Mouse (Mus musculus) mouse trophoblast stem cell (cell line): ENCODE results near the gene 1700029I15Rik.

Experiments used
- in situ Hi-C, 2 experiments: fragments of 300-500 bp; cut with MseI, MboI; formaldehyde crosslinking; loops; 2 replicates in 1 of 2; 3 replicates in 1 of 2; pipeline ENCODE4 v1.15.1; 2025

Gene 1700029I15Rik

GRCm38 (mm10) chr2:92381901-92382588 lies at the start of gene 1700029I15Rik:
Gene 1700029I15Rik, plus strand, starts transcription at chr2:92382538.
- in situ Hi-C loops = no loop called here

- in situ Hi-C loops = no loop called here
Measured at GRCm38 (mm10) chr2:92342418-92342817, 39.9 kb upstream of the 1700029I15Rik start.

GRCm38 (mm10) chr2:92347191-92347590 lies 35.1 kb upstream of the 1700029I15Rik start:
- in situ Hi-C loops = no loop called here

- in situ Hi-C loops = no loop called here
Measured at GRCm38 (mm10) chr2:92349589-92350425, 32.5 kb upstream of the 1700029I15Rik start.

- in situ Hi-C loops = no loop called here
Measured at GRCm38 (mm10) chr2:92350686-92351085, 31.7 kb upstream of the 1700029I15Rik start.

GRCm38 (mm10) chr2:92353402-92353801 lies 28.9 kb upstream of the 1700029I15Rik start:
- in situ Hi-C loops = no loop called here

GRCm38 (mm10) chr2:92354224-92354623 lies 28.1 kb upstream of the 1700029I15Rik start:
- in situ Hi-C loops = no loop called here

GRCm38 (mm10) chr2:92359301-92359700 lies 23.0 kb upstream of the 1700029I15Rik start:
- in situ Hi-C loops = no loop called here

GRCm38 (mm10) chr2:92360186-92360823 lies 22.0 kb upstream of the 1700029I15Rik start:
- in situ Hi-C loops = no loop called here

GRCm38 (mm10) chr2:92360893-92361292 lies 21.4 kb upstream of the 1700029I15Rik start:
- in situ Hi-C loops = no loop called here

GRCm38 (mm10) chr2:92361795-92362194 lies 20.5 kb upstream of the 1700029I15Rik start:
- in situ Hi-C loops = no loop called here

- in situ Hi-C loops = no loop called here
Measured at GRCm38 (mm10) chr2:92362571-92363228, 19.6 kb upstream of the 1700029I15Rik start.

GRCm38 (mm10) chr2:92364086-92364485 lies 18.3 kb upstream of the 1700029I15Rik start:
- in situ Hi-C loops = no loop called here

- in situ Hi-C loops = no loop called here
Measured at GRCm38 (mm10) chr2:92365568-92365967, 16.8 kb upstream of the 1700029I15Rik start.

- in situ Hi-C loops = no loop called here
Measured at GRCm38 (mm10) chr2:92367383-92368029, 14.8 kb upstream of the 1700029I15Rik start.

- in situ Hi-C loops = no loop called here
Measured at GRCm38 (mm10) chr2:92370375-92370774, 12.0 kb upstream of the 1700029I15Rik start.

- in situ Hi-C loops = no loop called here
Measured at GRCm38 (mm10) chr2:92370821-92371805, 11.2 kb upstream of the 1700029I15Rik start.

GRCm38 (mm10) chr2:92371971-92372690 lies 10.2 kb upstream of the 1700029I15Rik start:
- in situ Hi-C loops = no loop called here

- in situ Hi-C loops = no loop called here
Measured at GRCm38 (mm10) chr2:92372767-92373436, 9.4 kb upstream of the 1700029I15Rik start.
